Mouse (Mus musculus): ENCODE results near the gene Cacna1d.

- TF ChIP-seq CTCF (IDR thresholded peaks at IDR 0.05; ENCODE audit: low read depth, low read length): no peak
- no peak for TF ChIP-seq POLR2A (IDR thresholded peaks at IDR 0.05; ENCODE audit: borderline replicate concordance, low read depth, low read length)
These were observed 492.3 kb downstream of the Cacna1d start for GRCm38 (mm10) chr14:29998747-29999474.
